Mouse (Mus musculus) heart, postnatal 0 days (tissue): ENCODE data around the gene Gm28845. TPM values are rescaled to one million over a fixed set of nuclear protein-coding genes. Genes with fewer than 3 reads are reported as not detected.
A peak's percentile ranks its signal among the peaks of the same experiment; 100 is the strongest.

Source experiments
- ATAC-seq: fragments of 200-750 bp; cut with Nextera tagmentation; 2 replicates; pipeline ENCODE4 v1.8.0; 2017; ENCODE audit warnings: low read depth, moderate number of reproducible peaks, moderate library complexity; ENCODE audit not compliant: insufficient read depth
- DNase-seq: peaks from one replicate; pipeline ENCODE4 v3.0.0-alpha.2; 2016; ENCODE audit warnings: low spot score
- H3K27ac ChIP-seq: fragments of 300-500 bp; sonication (generic); 2 replicates; pipeline ENCODE4 v1.5.1; 2014; ENCODE audit warnings: low read depth, mild to moderate bottlenecking
- H3K27me3 ChIP-seq: fragments of 300-500 bp; sonication (generic); 2 replicates; pipeline ENCODE4 v1.6.1; 2014; ENCODE audit warnings: low read length, mixed read lengths; ENCODE audit not compliant: control insufficient read depth, insufficient read depth
- H3K36me3 ChIP-seq: fragments of 300-500 bp; sonication (generic); replicated peaks from 2 replicates; pipeline ENCODE4 v1.6.1; 2014; ENCODE audit warnings: low read length, mixed read lengths; ENCODE audit not compliant: control insufficient read depth, insufficient read depth
- H3K4me1 ChIP-seq: fragments of 300-500 bp; sonication (generic); 2 replicates; pipeline ENCODE4 v1.6.1; 2014; ENCODE audit warnings: antibody characterized with exemption; ENCODE audit not compliant: control insufficient read depth, insufficient read depth
- H3K4me2 ChIP-seq: fragments of 300-500 bp; sonication (generic); 2 replicates; pipeline ENCODE4 v1.6.1; 2014; ENCODE audit warnings: low read depth, mild to moderate bottlenecking, low read length, moderate library complexity
- H3K4me3 ChIP-seq: fragments of 300-500 bp; sonication (generic); 2 replicates; pipeline ENCODE4 v1.5.1; 2014; ENCODE audit warnings: low read depth, low read length
- H3K9ac ChIP-seq: fragments of 300-500 bp; sonication (generic); replicated peaks from 2 replicates; pipeline ENCODE4 v1.6.1; 2014; ENCODE audit warnings: low read depth, low read length, mixed read lengths
- H3K9me3 ChIP-seq: fragments of 300-500 bp; sonication (generic); replicated peaks from 2 replicates; pipeline ENCODE4 v1.6.1; 2016; ENCODE audit warnings: low read length; ENCODE audit not compliant: control insufficient read depth
- CTCF ChIP-seq: IDR thresholded peaks from 2 replicates; pipeline ENCODE4 v1.5.1; 2016; ENCODE audit warnings: antibody characterized with exemption, control low read depth, low read depth
- EP300 ChIP-seq: IDR thresholded peaks from 2 replicates; pipeline ENCODE4 v1.6.1; 2016; ENCODE audit warnings: antibody characterized with exemption, low read depth
- WGBS: fragments of 180-500 bp; shearing (Covaris S2); extraction: QIAGEN DNeasy Blood & Tissue Kit; methylation state at CpG from one replicate; pipeline ENCODE4 v1.1.7; 2014; 5-methylcytosine and 5-hydroxymethylcytosine counted together
- polyA plus RNA-seq: library from polyadenylated mRNA; unstranded; fragments of >200 nt; fragmentation: Nextera tagmentation; extraction: Ambion mirVana; gene quantifications from 2 replicates; pipeline ENCODE4 v1.2.1, GENCODE M21; 2015
- total RNA-seq: library from RNA; depleted of rRNA; stranded (reverse); fragments of >200 nt; gene quantifications from 2 replicates; pipeline ENCODE4 v1.2.3, GENCODE M21; 2014; ENCODE audit warnings: low replicate concordance

Gene Gm28845
- total and polyA plus RNA-seq, 2 experiments from 2014 or later: not detected

DNA sequence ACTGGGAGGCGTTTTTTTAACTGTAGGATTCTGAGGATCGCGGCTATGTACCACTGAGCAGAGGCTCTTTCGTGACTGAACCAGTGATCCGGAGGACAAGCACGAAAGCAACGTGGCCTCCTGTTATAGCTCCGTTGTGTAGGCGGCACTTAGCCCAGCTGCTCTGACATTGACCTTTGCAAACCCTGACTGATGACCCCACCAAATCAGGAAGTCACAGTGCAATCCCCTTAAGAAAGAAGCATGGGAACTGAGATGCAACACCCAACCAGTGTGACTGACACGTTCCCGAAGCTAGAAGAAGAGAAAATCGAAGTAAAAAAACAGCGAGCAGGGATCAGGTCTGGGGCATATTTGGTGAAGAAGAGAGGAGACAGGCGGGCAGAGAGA lies 6.6 kb downstream of the Gm28845 start:
- no peak for ATAC-seq
- Histone ChIP-seq H3K9me3 (no peaks in the 10 kb centered on the region), H3K27ac (peak overlapping the region; percentile 45; the same call in 1 of the 2 replicates), H3K4me2 (peak overlapping the region; percentile 55), H3K27me3 (no peaks in the 10 kb centered on the region), H3K36me3 (no peaks in the 10 kb centered on the region), H3K4me1 (no peaks in the 10 kb centered on the region), H3K9ac (no peak overlapping the region), H3K4me3 (peak overlapping the region; percentile 26)
- WGBS: 44% methylated on average over 14 of the region's 14 CpGs
- DNase-seq: no peak
- TF ChIP-seq CTCF (no peak), EP300 (no peak)

DNA sequence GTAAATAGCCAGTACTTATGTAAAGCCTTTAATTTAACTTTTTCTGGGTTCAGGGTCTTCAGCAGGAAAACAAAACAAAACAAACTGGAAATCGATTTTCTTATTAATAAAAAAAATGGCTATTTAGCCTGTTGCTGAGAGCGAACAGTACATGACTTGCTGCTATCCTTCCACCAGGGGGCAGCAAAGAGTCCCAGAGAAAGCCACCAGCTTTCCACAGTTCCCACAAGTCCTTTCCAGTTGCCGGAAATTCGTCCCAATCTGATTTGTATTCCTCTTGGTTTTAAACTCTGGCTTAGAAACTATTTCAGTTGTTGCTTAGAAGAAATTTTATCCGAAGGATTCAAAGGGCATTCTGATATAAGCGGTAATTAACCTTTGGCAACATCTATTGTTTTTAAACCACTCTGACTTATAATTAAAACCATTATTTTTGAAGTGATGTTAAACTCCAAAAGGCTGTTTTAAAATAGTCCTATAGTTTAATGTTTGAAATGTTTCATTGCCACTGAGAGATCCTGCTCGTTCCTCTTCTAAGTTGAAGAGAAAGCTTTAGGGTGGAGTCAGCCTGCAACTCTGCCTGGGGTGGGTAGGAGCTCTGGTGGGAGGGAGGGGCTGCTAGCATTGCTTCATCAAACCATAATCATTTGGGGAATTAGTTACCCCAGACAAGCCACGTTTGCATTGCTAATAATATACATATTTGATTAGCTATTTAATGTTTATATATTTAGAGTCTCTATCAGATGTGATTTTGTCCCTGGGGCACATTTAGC lies 7.1 kb downstream of the Gm28845 start:
- TF ChIP-seq EP300 (no peak), CTCF (peak; percentile 89)
- Histone ChIP-seq H3K4me2 (peak overlapping the region; percentile 55), H3K27me3 (no peaks in the 10 kb centered on the region), H3K27ac (peak overlapping the region; percentile 45; the same call in 1 of the 2 replicates), H3K36me3 (no peaks in the 10 kb centered on the region), H3K4me1 (no peaks in the 10 kb centered on the region), H3K9me3 (no peaks in the 10 kb centered on the region), H3K4me3 (peak overlapping the region; percentile 26), H3K9ac (no peak overlapping the region)
- DNase-seq: peak; percentile 82
- peak; percentile 81 for ATAC-seq
- WGBS: 10% methylated on average over 8 of the region's 8 CpGs

DNA sequence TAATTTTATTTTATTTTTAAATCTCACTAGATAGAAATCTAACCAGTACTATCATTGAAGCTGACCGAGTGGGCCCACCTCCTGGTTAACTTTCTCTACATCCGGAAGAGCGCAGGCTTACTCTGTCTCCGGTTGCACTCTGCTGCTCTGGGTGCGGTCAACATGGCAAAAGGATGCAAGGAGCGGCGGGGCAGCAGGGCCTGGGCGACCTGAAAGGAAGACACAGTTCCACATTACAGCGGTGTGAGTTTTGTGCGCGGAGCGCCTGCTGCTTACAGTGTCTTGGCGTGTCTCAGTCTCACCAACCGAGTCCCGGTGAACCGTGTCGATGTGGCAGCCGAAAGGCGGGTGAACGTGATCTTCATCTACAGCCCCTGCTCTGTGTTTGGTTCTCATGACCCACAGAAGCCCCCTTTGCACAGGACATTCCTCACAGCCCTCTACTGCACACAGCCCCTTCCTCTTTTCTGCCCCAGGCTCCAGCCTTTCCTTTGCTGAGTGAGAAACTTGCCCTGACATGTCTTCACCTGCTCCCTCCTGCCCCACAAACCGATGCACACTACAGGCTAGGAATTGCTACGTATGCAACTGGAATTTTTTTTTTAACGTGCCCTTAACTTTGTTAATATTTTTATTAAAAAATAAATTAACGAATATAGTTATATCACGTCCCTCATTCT lies 9.5 kb downstream of the Gm28845 start:
- no peak for DNase-seq
- Histone ChIP-seq H3K27ac (no peak overlapping the region), H3K4me2 (no peak overlapping the region), H3K4me1 (no peaks in the 10 kb centered on the region), H3K9ac (no peak overlapping the region), H3K27me3 (no peaks in the 10 kb centered on the region), H3K36me3 (no peaks in the 10 kb centered on the region), H3K9me3 (no peaks in the 10 kb centered on the region), H3K4me3 (no peak overlapping the region)
- no peak for ATAC-seq
- WGBS: 70% methylated on average over 25 of the region's 25 CpGs
- TF ChIP-seq CTCF: no peak
- no peak for TF ChIP-seq EP300

DNA sequence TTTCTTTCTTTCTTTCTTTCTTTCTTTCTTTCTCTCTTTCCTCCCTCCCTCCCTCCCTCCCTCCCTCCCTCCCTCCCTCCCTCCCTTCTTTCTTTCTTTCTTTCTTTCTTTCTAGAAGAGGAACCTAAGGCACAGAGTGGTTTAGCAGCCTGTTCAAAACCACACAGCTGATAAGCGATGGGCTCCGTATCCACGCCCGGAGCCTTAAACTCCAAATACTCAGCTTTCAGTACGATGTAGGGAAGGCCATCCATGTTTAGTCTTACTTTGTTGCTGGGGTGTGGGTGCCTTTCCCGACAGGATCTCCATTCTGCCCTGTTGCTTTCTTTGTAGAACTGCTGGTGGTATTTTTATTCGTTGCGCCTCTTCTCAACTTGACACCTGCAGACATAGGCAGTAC lies 10.2 kb downstream of the Gm28845 start:
- no peaks in the 10 kb centered on the region for H3K9me3 ChIP-seq
- DNase-seq (no peak), ATAC-seq (no peak)
- H3K27me3 ChIP-seq: no peaks in the 10 kb centered on the region
- H3K4me2 ChIP-seq: no peak overlapping the region
- no peaks in the 10 kb centered on the region for H3K4me1 ChIP-seq
- no peak overlapping the region for H3K9ac ChIP-seq
- H3K4me3 ChIP-seq: no peak overlapping the region
- no peak overlapping the region for H3K27ac ChIP-seq
- TF ChIP-seq CTCF: no peak
- TF ChIP-seq EP300: no peak
- no peaks in the 10 kb centered on the region for H3K36me3 ChIP-seq
- 87% methylated on average over 8 of the region's 8 CpGs for WGBS

DNA sequence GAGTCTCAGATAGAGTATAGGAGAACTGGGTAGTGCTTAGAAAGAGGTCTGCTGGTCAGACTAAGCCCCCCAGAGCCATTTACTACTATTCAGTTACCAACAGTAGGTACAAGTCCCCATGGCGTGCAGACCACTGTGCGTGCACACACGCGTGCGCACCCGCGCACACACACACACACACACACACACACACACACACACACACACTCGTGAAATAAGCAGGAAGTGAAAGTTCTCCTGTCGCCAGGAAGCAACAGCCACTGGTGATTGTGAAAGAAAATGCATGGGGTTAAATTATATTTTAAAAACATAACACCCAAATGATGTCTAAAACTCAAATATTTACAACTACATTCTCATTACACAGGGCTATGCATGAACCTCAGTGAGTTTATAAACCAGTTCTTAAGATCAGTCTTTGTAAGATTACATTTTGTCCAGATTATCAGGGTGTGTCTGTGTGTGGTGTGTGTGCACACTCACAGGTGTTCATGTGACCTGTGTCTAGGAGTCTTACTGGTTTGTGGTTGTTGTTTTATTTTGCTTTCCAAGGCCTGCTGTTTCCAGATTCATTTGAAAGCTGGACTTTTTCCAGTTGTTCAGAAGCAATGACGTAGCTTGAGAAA lies 11.6 kb downstream of the Gm28845 start:
- Histone ChIP-seq H3K4me2 (no peak overlapping the region), H3K27ac (no peak overlapping the region), H3K4me1 (no peaks in the 10 kb centered on the region), H3K9ac (no peak overlapping the region), H3K27me3 (no peaks in the 10 kb centered on the region), H3K4me3 (no peak overlapping the region), H3K9me3 (no peaks in the 10 kb centered on the region), H3K36me3 (no peaks in the 10 kb centered on the region)
- TF ChIP-seq EP300: no peak
- no peak for TF ChIP-seq CTCF
- 79% methylated on average over 10 of the region's 10 CpGs for WGBS
- DNase-seq (no peak), ATAC-seq (no peak)
